Mouse (Mus musculus) kidney, adult 10 weeks (tissue): ENCODE data around the gene Capsl. TPM values are rescaled to one million over a fixed set of nuclear protein-coding genes. Genes with fewer than 3 reads are reported as not detected.

ENCODE experiments used
- polyA plus RNA-seq: library from polyadenylated mRNA; stranded (reverse); fragments of 350-450 nt; fragmentation: Illumina TruSeq; extraction: RNeasy Lipid Tissue Mini Kit (QIAGEN cat#74804); gene quantifications from one replicate; pipeline ENCODE4 v1.2.3, GENCODE M21; 2014; ENCODE audit warnings: low read depth, low replicate concordance

Gene Capsl
- 2.1 TPM for polyA plus RNA-seq

DNA sequence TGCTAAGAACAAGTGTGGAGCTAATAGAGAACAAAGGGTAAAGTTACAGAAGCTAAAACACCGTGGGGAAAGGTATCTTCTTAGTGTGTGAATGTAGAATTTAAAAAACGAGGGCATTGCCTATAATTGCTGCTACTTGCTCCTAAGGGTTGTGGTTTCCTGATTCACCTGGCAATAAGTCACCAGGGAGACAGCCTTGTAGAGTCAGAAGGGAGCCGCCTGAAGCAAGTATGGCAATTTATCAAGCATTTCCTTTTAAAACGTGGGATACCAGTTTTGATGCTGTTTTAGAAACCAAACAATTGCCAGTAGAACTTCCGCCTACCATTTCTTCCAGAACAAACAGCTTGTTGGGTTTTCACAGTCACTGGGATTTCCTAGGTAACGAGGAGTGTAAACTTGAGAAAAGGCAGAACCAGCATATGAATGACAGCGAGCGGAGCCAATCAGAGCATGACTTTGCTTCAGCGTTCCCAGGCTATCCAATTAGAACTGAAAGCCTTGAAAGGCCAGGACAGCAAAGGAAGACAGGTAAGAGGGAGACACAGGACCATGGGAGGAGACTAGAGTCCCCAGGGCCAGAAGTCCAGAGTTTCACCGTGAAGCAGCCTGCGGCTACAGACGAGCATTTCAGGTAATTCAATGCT is at the start of gene Capsl:
Gene Capsl, plus strand, starts transcription at position 495 of the 647 bp plus-strand sequence.

Other genes starting within 250 kb of the Capsl start
- 1,055 TPM for gene Ugt3a1, start 159.1 kb upstream of the Capsl start, polyA plus RNA-seq
- 2,137 TPM for gene Ugt3a2, start 100.5 kb upstream of the Capsl start, polyA plus RNA-seq
- gene Il7r, start 94.1 kb downstream of the Capsl start, polyA plus RNA-seq: 0.49 TPM